In genomic region chr15:9130772-9131498, GRCm38 (mm10) we compare ENCODE assay signal across 11 mouse cellular contexts. TPM values are rescaled to one million over a fixed set of nuclear protein-coding genes. Genes with fewer than 3 reads are reported as not detected.
DNase-seq lines count a peak whose midpoint lies in the region; ATAC-seq and TF ChIP-seq lines count a peak whose summit lies in the region.
"Had no signal": no experiment of that assay in that cellular context is flagged by ENCODE, and none has a peak within 500 bp of the region (broad histone marks: within the 10 kb centered on the region; RNA-seq: fewer than 3 reads in every experiment).

No protein-coding gene starts in this region.

- H3K27me3 ChIP-seq in embryonic facial prominence, embryonic 15.5 days, result no peaks in the 10 kb centered on the region
- H3K27me3 ChIP-seq in liver, postnatal 0 days (ENCODE audit: insufficient read depth, low read length), result no peaks in the 10 kb centered on the region

- DNase-seq in left cerebral cortex, adult 2 months (ENCODE audit: extremely low spot score in 1 of 2, low spot score in 2 of 2), result no peak
- no peak for DNase-seq in left cerebral cortex, postnatal 36 days (ENCODE audit: low spot score in 2 of 2)
- DNase-seq in brain, embryonic 14.5 days (ENCODE audit: low read depth), result peak; percentile 62
- DNase-seq in liver, postnatal 0 days, result no peak
- no peak for DNase-seq in natural killer cell, adult 2 months (ENCODE audit: low spot score in 2 of 2)
- DNase-seq in cerebellum, adult 11-12 months, result no peak
- no peak for DNase-seq in lung, postnatal 14 days
- DNase-seq: lung, adult 2 months had no signal

- peaks cover 30% of the 10 kb centered on the region for H3K4me1 ChIP-seq in embryonic facial prominence, embryonic 15.5 days
- peaks cover 4% of the 10 kb centered on the region for H3K4me1 ChIP-seq in liver, postnatal 0 days (ENCODE audit: insufficient read depth)

- no peak overlapping the region for H3K4me3 ChIP-seq in left cerebral cortex, adult 2 months
- no peak overlapping the region for H3K4me3 ChIP-seq in embryonic facial prominence, embryonic 15.5 days (replicated peaks)
- H3K4me3 ChIP-seq in liver, postnatal 0 days (ENCODE audit: low read depth, low read length), result no peak overlapping the region
- H3K4me3 ChIP-seq: erythroblast, embryonic 14.5 days had no signal

- H3K27ac ChIP-seq in left cerebral cortex, adult 2 months, result peak overlapping the region; percentile 7; the same call in 1 of the 2 replicates
- H3K27ac ChIP-seq in embryonic facial prominence, embryonic 15.5 days (replicated peaks), result peak overlapping the region; percentile 72
- H3K27ac ChIP-seq in liver, postnatal 0 days (ENCODE audit: low read depth), result peak overlapping the region; percentile 29; the same call in 1 of the 2 replicates
- H3K27ac ChIP-seq: kidney, postnatal 0 days had no signal

- TF ChIP-seq CTCF in left cerebral cortex, adult 2 months (IDR thresholded peaks at IDR 0.05), result no peak
- TF ChIP-seq CTCF in brain, embryonic 14.5 days (IDR thresholded peaks at IDR 0.05; ENCODE audit: borderline replicate concordance, extremely low read depth, insufficient read depth, insufficient read length), result no peak
- TF ChIP-seq CTCF in liver, postnatal 0 days (IDR thresholded peaks at IDR 0.05; ENCODE audit: low read depth), result no peak

- peak; percentile 26; the same call in 1 of the 2 replicates for ATAC-seq in embryonic facial prominence, embryonic 15.5 days (ENCODE audit: insufficient number of reproducible peaks, low FRiP score, low TSS enrichment, low read depth)
- 0 out of 2 replicates have a peak, but pooled peaks have one; percentile 25 for ATAC-seq in liver, postnatal 0 days

- TF ChIP-seq POLR2A in brain, embryonic 14.5 days (IDR thresholded peaks at IDR 0.05; ENCODE audit: borderline replicate concordance, extremely low read depth, insufficient read depth, insufficient read length, poor library complexity, severe bottlenecking), result no peak

- H3K4me2 ChIP-seq in embryonic facial prominence, embryonic 15.5 days (replicated peaks), result no peak overlapping the region
- H3K4me2 ChIP-seq in liver, postnatal 0 days (ENCODE audit: low read depth, low read length), result no peak overlapping the region

- peaks cover 48% of the 10 kb centered on the region for H3K36me3 ChIP-seq in embryonic facial prominence, embryonic 15.5 days
- H3K36me3 ChIP-seq in liver, postnatal 0 days (replicated peaks; ENCODE audit: insufficient read depth, low read length), result peaks cover 37% of the 10 kb centered on the region

- no peak overlapping the region for H3K9ac ChIP-seq in embryonic facial prominence, embryonic 15.5 days
- H3K9ac ChIP-seq in liver, postnatal 0 days (replicated peaks), result no peak overlapping the region

- intact Hi-C loops in left cerebral cortex, adult 2 months (cut with DNase I), result no loop called here
- intact Hi-C loops in left cerebral cortex, postnatal 36 days (cut with DNase I), result no loop called here

- no peaks in the 10 kb centered on the region for H3K9me3 ChIP-seq in embryonic facial prominence, embryonic 15.5 days (replicated peaks)
- H3K9me3 ChIP-seq in liver, postnatal 0 days (ENCODE audit: low read length), result no peaks in the 10 kb centered on the region

- TF ChIP-seq EP300 in liver, postnatal 0 days (IDR thresholded peaks at IDR 0.05; ENCODE audit: low read depth), result no peak

- 45% methylated on average over 9 of the region's 9 CpGs for WGBS in embryonic facial prominence, embryonic 15.5 days
- 82% methylated on average over 9 of the region's 9 CpGs for WGBS in liver, postnatal 0 days (ENCODE audit: insufficient replicate concordance)

RNA-seq across cellular contexts. Expression of gene Lmbrd2, which starts 9.4 kb away (rescaled TPM):
- 10 to 100 TPM; 64.0 to 72.3 TPM for total RNA-seq in left cerebral cortex, adult 2 months (2021)
- total RNA-seq in left cerebral cortex, postnatal 36 days (2021), result 10 to 100 TPM; 61.1 to 68.9 TPM
- 11.0 and 14.5 TPM in 2 replicates for polyA plus RNA-seq in brain, embryonic 14.5 days (2012; rRNA removed)
- 2.2 and 3.3 TPM in 2 replicates for polyA plus RNA-seq in embryonic facial prominence, embryonic 15.5 days (2015; fragmentation: Nextera tagmentation; extraction: Ambion mirVana)
- 1.5 and 1.8 TPM in 2 replicates for polyA plus RNA-seq in liver, postnatal 0 days (2015; fragmentation: Nextera tagmentation; extraction: Ambion mirVana)

RNA-seq across cellular contexts. Expression of gene Skp2, which starts 24.3 kb away (rescaled TPM):
- 1 to 10 TPM; 5.0 to 5.5 TPM for total RNA-seq in left cerebral cortex, adult 2 months (2021)
- 1 to 10 TPM; 4.3 to 6.1 TPM for total RNA-seq in left cerebral cortex, postnatal 36 days (2021)
- polyA plus RNA-seq in brain, embryonic 14.5 days (2012; rRNA removed), result 10.9 and 15.7 TPM in 2 replicates
- polyA plus RNA-seq in embryonic facial prominence, embryonic 15.5 days (2015; fragmentation: Nextera tagmentation; extraction: Ambion mirVana), result 63.6 and 64.2 TPM in 2 replicates
- polyA plus RNA-seq in liver, postnatal 0 days (2015; fragmentation: Nextera tagmentation; extraction: Ambion mirVana), result 6.0 and 6.4 TPM in 2 replicates

RNA-seq across cellular contexts. Expression of gene Nadk2, which starts 59.9 kb away (rescaled TPM):
- 10 to 100 TPM; 46.4 to 49.9 TPM for total RNA-seq in left cerebral cortex, adult 2 months (2021)
- total RNA-seq in left cerebral cortex, postnatal 36 days (2021), result 10 to 100 TPM; 47.6 to 48.2 TPM
- polyA plus RNA-seq in brain, embryonic 14.5 days (2012; rRNA removed), result 24.0 and 31.8 TPM in 2 replicates
- polyA plus RNA-seq in embryonic facial prominence, embryonic 15.5 days (2015; fragmentation: Nextera tagmentation; extraction: Ambion mirVana), result 24.5 and 25.2 TPM in 2 replicates
- polyA plus RNA-seq in liver, postnatal 0 days (2015; fragmentation: Nextera tagmentation; extraction: Ambion mirVana), result 57.6 and 59.0 TPM in 2 replicates

Comparison
In these comparisons a context has a peak if more than half of its experiments do, and no peak if none do; other contexts are left out.
1. H3K27ac ChIP-seq: peak in every context shown above with its lines; median percentile 72 in embryonic facial prominence, embryonic 15.5 days; 29 in liver, postnatal 0 days; 7 in left cerebral cortex, adult 2 months.